Mouse (Mus musculus): Measurements from ENCODE around the gene Lamb3. TPM values are rescaled to one million over a fixed set of nuclear protein-coding genes. Genes with fewer than 3 reads are reported as not detected.

Gene Lamb3
- polyA plus RNA-seq, 1 experiment from 2014 or later: 0.27 TPM

- Histone ChIP-seq H3K4me1 (no peaks in the 10 kb centered on the region), H3K4me2 (replicated peaks) (no peak overlapping the region), H3K9me3 (no peaks in the 10 kb centered on the region), H3K36me3 (no peaks in the 10 kb centered on the region), H3K4me3 (no peak overlapping the region), H3K27me3 (no peaks in the 10 kb centered on the region), H3K9ac (replicated peaks) (no peak overlapping the region), H3K27ac (replicated peaks) (no peak overlapping the region)
- 44% methylated on average over 2 of the region's 2 CpGs for WGBS
- ATAC-seq (ENCODE audit: low FRiP score, low read depth): no peak
These were observed 679 bp downstream of the Lamb3 start for GRCm38 (mm10) chr1:193208178-193208577.

- Histone ChIP-seq H3K27me3 (no peaks in the 10 kb centered on the region), H3K4me2 (replicated peaks) (no peak overlapping the region), H3K4me3 (no peak overlapping the region), H3K9ac (replicated peaks) (no peak overlapping the region), H3K9me3 (no peaks in the 10 kb centered on the region), H3K36me3 (no peaks in the 10 kb centered on the region), H3K4me1 (no peaks in the 10 kb centered on the region), H3K27ac (replicated peaks) (no peak overlapping the region)
- WGBS: 75% methylated on average over 5 of the region's 5 CpGs
- no peak for ATAC-seq (ENCODE audit: low FRiP score, low read depth)
These were observed 3.9 kb downstream of the Lamb3 start for GRCm38 (mm10) chr1:193211371-193211770.

- no peak overlapping the region for H3K4me2 ChIP-seq (replicated peaks)
- WGBS: 79% methylated on average over 5 of the region's 5 CpGs
- no peaks in the 10 kb centered on the region for H3K36me3 ChIP-seq
- no peaks in the 10 kb centered on the region for H3K9me3 ChIP-seq
- no peaks in the 10 kb centered on the region for H3K27me3 ChIP-seq
- no peaks in the 10 kb centered on the region for H3K4me1 ChIP-seq
- no peak overlapping the region for H3K27ac ChIP-seq (replicated peaks)
- no peak overlapping the region for H3K9ac ChIP-seq (replicated peaks)
- no peak for ATAC-seq (ENCODE audit: low FRiP score, low read depth)
- no peak overlapping the region for H3K4me3 ChIP-seq
These were observed 6.6 kb downstream of the Lamb3 start for GRCm38 (mm10) chr1:193214053-193214452.

GRCm38 (mm10) chr1:193216000-193216399 lies 8.5 kb downstream of the Lamb3 start:
- Histone ChIP-seq H3K4me3 (no peak overlapping the region), H3K9me3 (no peaks in the 10 kb centered on the region), H3K27me3 (no peaks in the 10 kb centered on the region), H3K9ac (replicated peaks) (no peak overlapping the region), H3K27ac (replicated peaks) (no peak overlapping the region), H3K4me1 (no peaks in the 10 kb centered on the region), H3K36me3 (no peaks in the 10 kb centered on the region), H3K4me2 (replicated peaks) (no peak overlapping the region)
- no peak for ATAC-seq (ENCODE audit: low FRiP score, low read depth)
- WGBS: 73% methylated on average over 3 of the region's 3 CpGs

GRCm38 (mm10) chr1:193220408-193220807 lies 12.9 kb downstream of the Lamb3 start:
- 0 out of 2 replicates have a peak, but pooled peaks cover 4% of the 10 kb centered on the region for H3K27me3 ChIP-seq
- no peak overlapping the region for H3K27ac ChIP-seq (replicated peaks)
- H3K9me3 ChIP-seq: no peaks in the 10 kb centered on the region
- 69% methylated on average over 5 of the region's 5 CpGs for WGBS
- no peaks in the 10 kb centered on the region for H3K36me3 ChIP-seq
- H3K4me3 ChIP-seq: no peak overlapping the region
- peaks cover 3% of the 10 kb centered on the region; the same call in 1 of the 2 replicates for H3K4me1 ChIP-seq
- H3K9ac ChIP-seq (replicated peaks): no peak overlapping the region
- H3K4me2 ChIP-seq (replicated peaks): no peak overlapping the region
- no peak for ATAC-seq (ENCODE audit: low FRiP score, low read depth)

GRCm38 (mm10) chr1:193225531-193225930 lies 18.0 kb downstream of the Lamb3 start:
- Histone ChIP-seq H3K4me2 (replicated peaks) (no peak overlapping the region), H3K9me3 (no peaks in the 10 kb centered on the region), H3K27ac (replicated peaks) (no peak overlapping the region), H3K4me3 (no peak overlapping the region), H3K9ac (replicated peaks) (no peak overlapping the region), H3K4me1 (peaks cover 6% of the 10 kb centered on the region; the same call in 1 of the 2 replicates), H3K27me3 (0 out of 2 replicates have a peak, but pooled peaks cover 4% of the 10 kb centered on the region), H3K36me3 (no peaks in the 10 kb centered on the region)
- no peak for ATAC-seq (ENCODE audit: low FRiP score, low read depth)
- 34% methylated on average over 3 of the region's 3 CpGs for WGBS

GRCm38 (mm10) chr1:193226114-193226513 lies 18.6 kb downstream of the Lamb3 start:
- peaks cover 6% of the 10 kb centered on the region; the same call in 1 of the 2 replicates for H3K4me1 ChIP-seq
- no peaks in the 10 kb centered on the region for H3K9me3 ChIP-seq
- no peaks in the 10 kb centered on the region for H3K36me3 ChIP-seq
- H3K4me3 ChIP-seq: no peak overlapping the region
- H3K27me3 ChIP-seq: peaks cover 6% of the 10 kb centered on the region; the same call in 1 of the 2 replicates
- no peak overlapping the region for H3K9ac ChIP-seq (replicated peaks)
- WGBS: 94% methylated on average over 4 of the region's 4 CpGs
- no peak overlapping the region for H3K4me2 ChIP-seq (replicated peaks)
- no peak overlapping the region for H3K27ac ChIP-seq (replicated peaks)
- no peak for ATAC-seq (ENCODE audit: low FRiP score, low read depth)

GRCm38 (mm10) chr1:193226724-193227522 lies 19.4 kb downstream of the Lamb3 start:
- 57% methylated on average over 7 of the region's 7 CpGs for WGBS
- ATAC-seq (ENCODE audit: low FRiP score, low read depth): no peak
- Histone ChIP-seq H3K4me2 (replicated peaks) (no peak overlapping the region), H3K4me3 (no peak overlapping the region), H3K36me3 (no peaks in the 10 kb centered on the region), H3K27me3 (peaks cover 13% of the 10 kb centered on the region; the same call in 1 of the 2 replicates), H3K9ac (replicated peaks) (no peak overlapping the region), H3K27ac (replicated peaks) (no peak overlapping the region), H3K4me1 (peaks cover 6% of the 10 kb centered on the region; the same call in 1 of the 2 replicates), H3K9me3 (no peaks in the 10 kb centered on the region)

GRCm38 (mm10) chr1:193227537-193227936 lies 20.0 kb downstream of the Lamb3 start:
- no peak overlapping the region for H3K4me3 ChIP-seq
- H3K9ac ChIP-seq (replicated peaks): no peak overlapping the region
- H3K4me2 ChIP-seq (replicated peaks): no peak overlapping the region
- WGBS: 77% methylated on average over 4 of the region's 4 CpGs
- no peaks in the 10 kb centered on the region for H3K9me3 ChIP-seq
- H3K27me3 ChIP-seq: peaks cover 9% of the 10 kb centered on the region; the same call in 1 of the 2 replicates
- peaks cover 6% of the 10 kb centered on the region; the same call in 1 of the 2 replicates for H3K4me1 ChIP-seq
- no peaks in the 10 kb centered on the region for H3K36me3 ChIP-seq
- H3K27ac ChIP-seq (replicated peaks): no peak overlapping the region
- no peak for ATAC-seq (ENCODE audit: low FRiP score, low read depth)

GRCm38 (mm10) chr1:193229570-193229969 lies 22.1 kb downstream of the Lamb3 start:
- H3K4me3 ChIP-seq: no peak overlapping the region
- peaks cover 6% of the 10 kb centered on the region; the same call in 1 of the 2 replicates for H3K4me1 ChIP-seq
- H3K27ac ChIP-seq (replicated peaks): no peak overlapping the region
- no peaks in the 10 kb centered on the region for H3K36me3 ChIP-seq
- ATAC-seq (ENCODE audit: low FRiP score, low read depth): no peak
- peaks cover 9% of the 10 kb centered on the region; the same call in 1 of the 2 replicates for H3K27me3 ChIP-seq
- WGBS: 96% methylated on average over 5 of the region's 5 CpGs
- H3K9me3 ChIP-seq: no peaks in the 10 kb centered on the region
- no peak overlapping the region for H3K4me2 ChIP-seq (replicated peaks)
- H3K9ac ChIP-seq (replicated peaks): no peak overlapping the region

- no peak for ATAC-seq (ENCODE audit: low FRiP score, low read depth)
- no peaks in the 10 kb centered on the region for H3K36me3 ChIP-seq
- no peak overlapping the region for H3K9ac ChIP-seq (replicated peaks)
- no peaks in the 10 kb centered on the region for H3K9me3 ChIP-seq
- peaks cover 2% of the 10 kb centered on the region; the same call in 1 of the 2 replicates for H3K4me1 ChIP-seq
- H3K4me2 ChIP-seq (replicated peaks): no peak overlapping the region
- no peak overlapping the region for H3K27ac ChIP-seq (replicated peaks)
- no peak overlapping the region for H3K4me3 ChIP-seq
- H3K27me3 ChIP-seq: peaks cover 9% of the 10 kb centered on the region; the same call in 1 of the 2 replicates
- 82% methylated on average over 3 of the region's 3 CpGs for WGBS
These were observed 23.0 kb downstream of the Lamb3 start for GRCm38 (mm10) chr1:193230531-193230930.

GRCm38 (mm10) chr1:193230935-193231334 lies 23.4 kb downstream of the Lamb3 start:
- Histone ChIP-seq H3K9ac (replicated peaks) (no peak overlapping the region), H3K4me3 (no peak overlapping the region), H3K27me3 (peaks cover 9% of the 10 kb centered on the region; the same call in 1 of the 2 replicates), H3K9me3 (no peaks in the 10 kb centered on the region), H3K4me1 (no peaks in the 10 kb centered on the region), H3K36me3 (no peaks in the 10 kb centered on the region), H3K4me2 (replicated peaks) (no peak overlapping the region), H3K27ac (replicated peaks) (no peak overlapping the region)
- no peak for ATAC-seq (ENCODE audit: low FRiP score, low read depth)
- 81% methylated on average over 5 of the region's 5 CpGs for WGBS
